Mouse (Mus musculus): ENCODE measurements around the gene Lypd6b. TPM values are rescaled to one million over a fixed set of nuclear protein-coding genes. Genes with fewer than 3 reads are reported as not detected.

Gene Lypd6b
- polyA plus RNA-seq, 1 experiment from 2014 or later = 18.7 TPM

DNA sequence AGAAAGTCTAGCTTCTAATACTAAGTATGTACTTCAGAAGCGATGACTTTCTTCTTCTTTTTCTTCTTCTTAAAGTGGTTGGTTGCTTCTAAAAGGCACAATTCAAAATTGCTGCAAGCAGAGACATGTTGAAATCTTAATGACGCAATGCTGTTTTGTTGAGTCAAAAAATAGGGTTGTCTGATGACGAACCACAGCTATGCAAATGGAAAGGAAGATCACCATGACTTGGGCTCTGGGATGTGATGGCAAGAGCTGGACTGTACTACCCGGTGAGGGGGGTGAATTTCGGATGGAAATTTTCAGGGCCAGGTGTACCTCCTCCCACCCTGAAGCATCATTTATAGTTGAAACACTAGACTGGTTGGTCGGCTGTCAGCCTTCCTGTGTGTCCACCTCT is 22.0 kb downstream of the Lypd6b start:
- Histone ChIP-seq H3K9ac (no peak overlapping the region), H3K27ac (no peak overlapping the region), H3K27me3 (no peaks in the 10 kb centered on the region), H3K4me3 (no peak overlapping the region), H3K9me3 (no peaks in the 10 kb centered on the region), H3K36me3 (no peaks in the 10 kb centered on the region), H3K4me2 (no peak overlapping the region), H3K4me1 (peaks cover 27% of the 10 kb centered on the region)
- WGBS = 64% methylated on average over 6 of the region's 6 CpGs
- ATAC-seq (ENCODE audit: insufficient number of reproducible peaks, low FRiP score, low TSS enrichment, low read depth) = no peak

DNA sequence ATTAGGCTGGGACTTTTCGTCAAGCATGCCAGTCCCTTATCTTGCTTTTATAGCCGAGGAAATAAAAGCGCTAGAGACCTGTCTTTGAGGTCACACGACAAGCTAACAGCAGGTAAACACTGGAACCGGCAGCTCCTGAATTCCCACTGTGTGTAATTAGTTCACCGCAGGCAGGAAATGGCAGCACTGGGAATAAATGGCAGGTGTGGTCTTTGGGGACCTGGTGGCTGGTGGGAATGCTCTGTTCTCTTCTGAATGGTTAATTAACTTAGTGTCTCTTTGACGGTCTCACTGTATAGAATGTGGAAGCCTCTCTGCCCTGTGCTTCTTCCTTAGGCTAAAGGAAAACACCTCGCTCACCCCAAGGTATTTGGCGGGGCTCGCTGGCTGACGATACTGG is 23.9 kb downstream of the Lypd6b start:
- H3K4me2 ChIP-seq = peak overlapping the region; percentile 20; the same call in 1 of the 2 replicates
- no peak for ATAC-seq (ENCODE audit: insufficient number of reproducible peaks, low FRiP score, low TSS enrichment, low read depth)

DNA sequence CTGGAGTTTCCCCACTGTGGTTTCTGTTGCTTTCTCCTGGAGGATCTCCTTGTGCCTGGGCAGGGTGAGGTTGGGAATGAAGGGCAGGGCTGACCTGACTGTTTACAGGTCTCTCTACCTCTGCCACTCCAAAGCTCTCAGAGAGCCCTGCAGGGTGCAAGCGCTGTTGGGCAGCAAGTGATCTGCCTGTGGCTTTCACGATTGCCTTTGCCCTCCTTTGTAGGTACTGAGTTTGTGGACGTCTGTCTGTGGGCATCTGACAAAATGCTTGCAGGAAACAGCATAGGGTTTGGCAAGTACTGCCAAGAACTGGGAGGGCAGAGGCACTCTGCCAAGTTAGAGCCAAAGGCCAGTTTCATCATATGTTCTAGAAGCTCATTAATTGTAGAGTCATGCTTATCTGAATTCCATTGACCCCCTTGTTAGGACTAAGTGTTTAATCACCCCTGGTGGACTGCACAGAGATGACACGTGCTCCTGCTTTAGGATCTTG is 24.4 kb downstream of the Lypd6b start:
- ATAC-seq (ENCODE audit: insufficient number of reproducible peaks, low FRiP score, low TSS enrichment, low read depth) = no peak
- H3K27ac ChIP-seq = peak overlapping the region; percentile 57

More for the DNA sequence above, 23.9 kb downstream of the Lypd6b start:
- 14% methylated on average over 11 of the region's 11 CpGs for WGBS
- Histone ChIP-seq H3K9me3 (no peaks in the 10 kb centered on the region), H3K4me1 (peaks cover 14% of the 10 kb centered on the region), H3K4me3 (no peak overlapping the region), H3K36me3 (no peaks in the 10 kb centered on the region), H3K27ac (peak overlapping the region; percentile 57; the same call in 1 of the 2 replicates), H3K27me3 (no peaks in the 10 kb centered on the region), H3K9ac (no peak overlapping the region)

DNA sequence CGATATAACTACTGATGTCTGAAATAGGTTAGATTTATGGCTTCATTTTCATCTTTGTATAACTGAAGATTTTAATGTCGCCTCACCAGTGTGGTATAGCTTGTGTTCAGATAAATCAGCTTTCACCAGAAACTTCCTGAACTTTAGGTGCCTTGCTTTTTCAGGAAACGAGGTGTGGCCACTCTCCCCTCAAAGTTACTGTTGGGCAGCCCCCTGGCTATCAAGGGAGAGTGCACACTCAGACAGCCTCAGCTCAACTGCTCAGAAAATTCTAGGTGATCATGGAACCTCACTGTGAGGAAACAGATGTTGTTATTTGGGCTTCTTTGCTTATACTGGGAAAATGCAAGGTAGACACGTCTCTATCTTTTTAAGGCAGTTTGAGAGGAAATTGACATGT is 25.7 kb downstream of the Lypd6b start:
- Histone ChIP-seq H3K27me3 (no peaks in the 10 kb centered on the region), H3K4me1 (peaks cover 19% of the 10 kb centered on the region), H3K9ac (no peak overlapping the region), H3K4me2 (no peak overlapping the region), H3K36me3 (no peaks in the 10 kb centered on the region), H3K9me3 (no peaks in the 10 kb centered on the region), H3K27ac (0 out of 2 replicates have a peak overlapping the region, but pooled peaks have one; percentile 30), H3K4me3 (no peak overlapping the region)
- ATAC-seq (ENCODE audit: insufficient number of reproducible peaks, low FRiP score, low TSS enrichment, low read depth) = no peak
- WGBS = 50% methylated on average over 4 of the region's 4 CpGs

More for the DNA sequence above, 24.4 kb downstream of the Lypd6b start:
- H3K4me2 ChIP-seq = peak overlapping the region; percentile 20; the same call in 1 of the 2 replicates
- H3K36me3 ChIP-seq = no peaks in the 10 kb centered on the region
- 22% methylated on average over 4 of the region's 4 CpGs for WGBS
- no peak overlapping the region for H3K9ac ChIP-seq
- H3K4me3 ChIP-seq = no peak overlapping the region
- H3K9me3 ChIP-seq = no peaks in the 10 kb centered on the region
- H3K4me1 ChIP-seq = peaks cover 14% of the 10 kb centered on the region
- no peaks in the 10 kb centered on the region for H3K27me3 ChIP-seq

DNA sequence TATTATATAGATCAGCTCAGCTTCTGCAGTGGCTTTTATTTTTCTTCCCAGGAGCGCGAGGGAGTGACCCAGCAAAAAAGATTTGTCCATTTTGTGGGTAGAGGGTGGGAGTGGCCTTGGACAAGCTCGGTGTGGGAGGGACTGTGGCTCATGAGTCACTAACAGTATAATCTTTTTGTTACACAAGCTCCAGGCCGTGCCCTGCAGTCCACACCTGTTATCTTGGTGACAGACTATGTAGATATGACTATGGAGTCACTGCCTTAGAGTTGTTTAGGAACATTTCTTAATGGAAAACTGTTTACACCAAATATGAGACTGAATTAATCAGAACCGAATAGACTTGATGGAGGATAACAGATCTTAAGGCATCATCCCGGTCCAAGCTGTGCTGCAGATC is 26.5 kb downstream of the Lypd6b start:
- no peaks in the 10 kb centered on the region for H3K27me3 ChIP-seq
- no peak overlapping the region for H3K4me3 ChIP-seq
- no peak for ATAC-seq (ENCODE audit: insufficient number of reproducible peaks, low FRiP score, low TSS enrichment, low read depth)
- WGBS = 61% methylated on average over 6 of the region's 6 CpGs
- no peaks in the 10 kb centered on the region for H3K36me3 ChIP-seq
- H3K4me1 ChIP-seq = peaks cover 19% of the 10 kb centered on the region
- H3K27ac ChIP-seq = no peak overlapping the region
- no peak overlapping the region for H3K4me2 ChIP-seq
- no peak overlapping the region for H3K9ac ChIP-seq
- no peaks in the 10 kb centered on the region for H3K9me3 ChIP-seq

DNA sequence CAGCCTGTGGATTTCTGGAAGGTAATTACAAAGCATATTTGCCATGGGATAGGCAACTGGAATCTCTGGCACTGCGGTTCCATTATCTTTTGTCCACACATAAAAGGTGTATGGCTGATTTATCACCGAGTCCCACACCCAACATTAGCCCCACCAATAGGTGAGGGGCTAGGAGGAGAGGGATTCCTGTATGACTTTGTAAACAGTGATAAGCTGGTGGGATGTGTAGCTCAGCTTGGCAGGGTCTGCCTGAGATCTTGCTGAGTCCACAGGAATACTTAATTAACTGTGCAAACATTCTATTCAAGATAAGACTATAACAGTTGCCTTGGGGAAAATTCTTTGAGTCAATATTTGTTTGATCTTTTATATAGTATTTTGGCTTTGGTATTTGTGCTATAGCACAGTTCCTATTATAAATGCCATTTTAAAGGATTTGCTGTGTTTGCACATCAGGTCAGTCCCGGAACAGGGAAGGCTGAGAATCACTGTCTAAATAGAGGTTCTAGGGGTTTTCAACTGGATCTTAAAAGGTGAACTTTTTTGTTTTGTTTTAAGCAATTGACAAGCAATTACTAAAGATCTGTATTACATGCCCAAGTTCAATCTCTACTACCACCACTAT is 28.3 kb downstream of the Lypd6b start:
- no peak overlapping the region for H3K9ac ChIP-seq
- ATAC-seq (ENCODE audit: insufficient number of reproducible peaks, low FRiP score, low TSS enrichment, low read depth) = no peak
- no peaks in the 10 kb centered on the region for H3K27me3 ChIP-seq
- 69% methylated on average over 3 of the region's 3 CpGs for WGBS
- H3K27ac ChIP-seq = no peak overlapping the region
- H3K36me3 ChIP-seq = no peaks in the 10 kb centered on the region
- H3K4me2 ChIP-seq = no peak overlapping the region
- no peaks in the 10 kb centered on the region for H3K9me3 ChIP-seq
- peaks cover 19% of the 10 kb centered on the region for H3K4me1 ChIP-seq
- no peak overlapping the region for H3K4me3 ChIP-seq

DNA sequence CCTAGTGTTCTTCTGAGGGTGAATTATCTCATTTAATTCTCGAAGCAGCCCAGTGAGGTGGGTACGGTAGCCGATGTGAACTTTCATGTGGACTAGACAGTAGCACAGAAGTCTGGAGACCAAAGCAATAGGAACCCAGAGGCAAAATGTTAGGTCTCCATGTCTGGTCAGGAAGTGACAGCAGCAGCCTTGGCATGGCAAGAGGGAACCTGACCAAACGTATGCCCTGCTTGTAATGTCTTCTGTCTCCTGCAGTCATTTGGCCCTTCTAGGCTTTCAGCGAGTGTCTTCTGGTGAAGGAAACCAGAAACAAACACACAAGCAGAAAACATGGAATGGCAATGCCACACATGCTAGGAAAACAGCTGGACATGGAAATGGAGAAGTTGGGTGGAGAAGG is 29.1 kb downstream of the Lypd6b start:
- Histone ChIP-seq H3K9ac (no peak overlapping the region), H3K27me3 (no peaks in the 10 kb centered on the region), H3K4me1 (peaks cover 14% of the 10 kb centered on the region), H3K36me3 (no peaks in the 10 kb centered on the region), H3K9me3 (no peaks in the 10 kb centered on the region), H3K27ac (no peak overlapping the region), H3K4me3 (no peak overlapping the region), H3K4me2 (no peak overlapping the region)
- no peak for ATAC-seq (ENCODE audit: insufficient number of reproducible peaks, low FRiP score, low TSS enrichment, low read depth)
- 86% methylated on average over 5 of the region's 5 CpGs for WGBS

DNA sequence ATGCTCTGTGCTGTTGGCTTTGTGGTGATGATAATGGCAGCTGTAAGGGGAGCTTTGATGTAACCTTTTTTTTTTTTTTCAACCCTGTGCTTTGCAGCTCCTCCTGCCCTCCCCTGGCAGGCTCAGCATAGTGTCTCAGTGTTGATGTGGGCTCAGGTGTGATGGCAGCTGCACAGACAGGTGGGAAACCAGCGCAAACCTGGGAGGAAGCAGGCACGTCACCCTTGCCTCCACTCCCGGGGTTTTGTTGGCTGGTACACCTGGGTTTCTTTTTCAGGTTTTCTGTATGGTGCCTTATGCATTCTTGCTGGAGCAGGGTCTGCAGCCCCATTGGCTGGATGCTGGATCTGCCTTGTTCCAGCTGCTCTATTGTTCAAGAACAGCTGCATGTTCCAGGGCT is 29.7 kb downstream of the Lypd6b start:
- Histone ChIP-seq H3K27ac (no peak overlapping the region), H3K9me3 (no peaks in the 10 kb centered on the region), H3K9ac (no peak overlapping the region), H3K4me1 (peaks cover 8% of the 10 kb centered on the region), H3K27me3 (no peaks in the 10 kb centered on the region), H3K36me3 (no peaks in the 10 kb centered on the region), H3K4me2 (no peak overlapping the region), H3K4me3 (no peak overlapping the region)
- no peak for ATAC-seq (ENCODE audit: insufficient number of reproducible peaks, low FRiP score, low TSS enrichment, low read depth)
- 68% methylated on average over 3 of the region's 3 CpGs for WGBS

DNA sequence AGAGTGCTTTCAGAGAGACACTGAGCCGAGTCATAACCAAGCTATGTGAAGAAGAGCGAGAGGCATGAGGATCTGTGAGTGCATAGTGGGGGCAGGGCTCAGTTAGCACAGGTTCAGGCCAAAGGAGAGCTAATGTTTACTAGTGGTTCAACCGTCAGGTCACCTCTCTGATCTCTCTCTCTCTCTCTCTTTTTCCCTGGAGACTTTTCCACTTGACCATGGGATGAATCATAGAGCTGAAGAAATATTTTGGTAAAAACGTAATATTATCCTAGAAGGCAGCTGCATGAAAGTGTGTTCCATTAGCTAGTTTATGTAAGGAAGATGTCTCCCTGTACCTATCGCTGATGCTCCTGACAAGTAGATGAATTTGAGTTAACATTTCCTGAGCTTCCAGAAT is 30.6 kb downstream of the Lypd6b start:
- no peaks in the 10 kb centered on the region for H3K36me3 ChIP-seq
- no peak overlapping the region for H3K27ac ChIP-seq
- H3K4me1 ChIP-seq = peaks cover 4% of the 10 kb centered on the region; the same call in 1 of the 2 replicates
- H3K9me3 ChIP-seq = no peaks in the 10 kb centered on the region
- no peak for ATAC-seq (ENCODE audit: insufficient number of reproducible peaks, low FRiP score, low TSS enrichment, low read depth)
- no peak overlapping the region for H3K4me3 ChIP-seq
- no peak overlapping the region for H3K4me2 ChIP-seq
- no peaks in the 10 kb centered on the region for H3K27me3 ChIP-seq
- no peak overlapping the region for H3K9ac ChIP-seq
- WGBS = 84% methylated on average over 5 of the region's 5 CpGs

DNA sequence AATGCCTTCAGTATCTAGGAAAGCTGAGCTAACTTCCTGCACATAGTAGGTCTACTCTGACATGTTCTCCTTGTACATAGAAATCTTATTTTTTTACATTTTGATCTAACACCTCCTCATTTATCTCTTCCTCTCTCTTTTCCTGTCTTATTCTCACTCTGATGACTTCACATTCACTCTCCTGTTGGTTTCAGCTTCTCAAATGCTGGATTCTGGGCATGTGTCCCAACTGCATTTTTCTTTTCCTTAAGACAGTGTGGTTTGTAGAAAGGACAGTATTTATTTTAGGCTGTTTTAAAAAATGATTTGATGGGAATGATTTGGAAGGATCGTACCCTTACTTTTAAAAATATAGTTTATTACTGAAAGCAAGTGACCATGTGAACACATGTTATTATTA is 34.8 kb downstream of the Lypd6b start:
- Histone ChIP-seq H3K27me3 (no peaks in the 10 kb centered on the region), H3K9me3 (no peaks in the 10 kb centered on the region), H3K36me3 (no peaks in the 10 kb centered on the region), H3K4me3 (no peak overlapping the region), H3K9ac (no peak overlapping the region), H3K4me1 (peaks cover 3% of the 10 kb centered on the region; the same call in 1 of the 2 replicates), H3K27ac (no peak overlapping the region), H3K4me2 (no peak overlapping the region)
- ATAC-seq (ENCODE audit: insufficient number of reproducible peaks, low FRiP score, low TSS enrichment, low read depth) = no peak
- WGBS = 80% methylated on average over 1 of the region's 1 CpGs

DNA sequence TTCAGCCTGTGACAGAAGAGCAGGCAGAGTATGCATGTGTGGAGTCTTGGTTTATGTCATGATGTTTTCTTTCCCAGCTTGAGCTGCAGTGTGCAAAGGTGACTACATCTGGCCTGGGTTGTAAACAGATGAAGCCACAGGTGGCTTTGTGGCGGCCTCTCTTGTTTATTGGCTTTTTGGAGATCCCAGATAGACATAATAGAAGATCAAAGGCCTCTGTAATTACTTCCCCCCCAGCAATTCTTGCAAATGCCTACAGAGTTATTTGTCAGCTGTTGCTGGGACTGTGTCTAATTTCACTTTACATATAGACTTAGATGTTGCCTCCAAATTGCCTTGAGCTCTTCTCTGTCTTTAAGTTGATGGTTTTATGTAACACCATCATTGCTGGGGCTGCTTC is 38.1 kb downstream of the Lypd6b start:
- 19% methylated on average over 1 of the region's 1 CpGs for WGBS
- no peak overlapping the region for H3K4me3 ChIP-seq

DNA sequence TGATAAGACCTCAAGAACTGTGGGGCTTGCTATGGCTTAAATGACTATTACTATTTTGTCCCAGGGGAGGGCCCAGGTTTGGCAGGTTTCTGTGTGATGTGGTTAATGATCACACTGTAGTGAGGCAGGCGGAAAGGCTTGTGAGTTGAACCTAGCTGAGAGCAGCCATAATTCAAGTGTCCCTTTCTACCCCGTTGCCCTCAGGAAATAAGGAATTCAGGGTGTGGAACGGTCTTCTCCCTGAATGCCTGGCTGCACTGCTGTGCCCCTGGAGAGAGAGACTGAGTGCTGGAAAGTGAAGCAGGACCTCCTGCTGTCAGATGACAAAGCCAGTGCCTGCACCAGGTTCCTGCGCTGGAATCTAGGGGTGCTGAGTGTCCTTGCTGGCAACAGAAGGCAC is 40.3 kb downstream of the Lypd6b start:
- ATAC-seq (ENCODE audit: insufficient number of reproducible peaks, low FRiP score, low TSS enrichment, low read depth) = no peak
- H3K4me1 ChIP-seq = no peaks in the 10 kb centered on the region
- WGBS = 37% methylated on average over 4 of the region's 4 CpGs
- H3K4me2 ChIP-seq = no peak overlapping the region
- no peak overlapping the region for H3K9ac ChIP-seq
- no peaks in the 10 kb centered on the region for H3K36me3 ChIP-seq
- H3K27me3 ChIP-seq = no peaks in the 10 kb centered on the region
- H3K4me3 ChIP-seq = no peak overlapping the region
- H3K27ac ChIP-seq = no peak overlapping the region
- no peaks in the 10 kb centered on the region for H3K9me3 ChIP-seq

More for the DNA sequence above, 38.1 kb downstream of the Lypd6b start:
- Histone ChIP-seq H3K4me2 (no peak overlapping the region), H3K27me3 (no peaks in the 10 kb centered on the region), H3K9ac (no peak overlapping the region), H3K4me1 (no peaks in the 10 kb centered on the region), H3K9me3 (no peaks in the 10 kb centered on the region), H3K27ac (no peak overlapping the region), H3K36me3 (no peaks in the 10 kb centered on the region)
- no peak for ATAC-seq (ENCODE audit: insufficient number of reproducible peaks, low FRiP score, low TSS enrichment, low read depth)

All from limb, embryonic 15.5 days (tissue).